In genomic region chr12:81941191-81941590, GRCm38 (mm10) we compare ENCODE assay signal across 19 mouse cellular contexts.
A peak's percentile ranks its signal among the peaks of the same experiment; 100 is the strongest.
DNase-seq lines count a peak whose midpoint lies in the region; ATAC-seq and TF ChIP-seq lines count a peak whose summit lies in the region.
"Had no signal": no experiment of that assay in that cellular context is flagged by ENCODE, and none has a peak within 500 bp of the region (broad histone marks: within the 10 kb centered on the region; RNA-seq: fewer than 3 reads in every experiment).

No protein-coding gene starts in this region.

- no peaks in the 10 kb centered on the region for H3K9me3 ChIP-seq in heart, embryonic 12.5 days (replicated peaks)
- H3K9me3 ChIP-seq in liver, postnatal 0 days (ENCODE audit: low read length) = no peaks in the 10 kb centered on the region
- H3K9me3 ChIP-seq in liver, embryonic 11.5 days (ENCODE audit: control insufficient read depth, low read length) = no peaks in the 10 kb centered on the region
- H3K9me3 ChIP-seq: heart, embryonic 13.5 days; limb, embryonic 15.5 days had no signal

- intact Hi-C loops in gastrocnemius, postnatal 36 days (cut with DNase I) = no loop called here

- H3K4me1 ChIP-seq in heart, embryonic 12.5 days (replicated peaks) = peaks cover 16% of the 10 kb centered on the region
- H3K4me1 ChIP-seq in liver, postnatal 0 days (ENCODE audit: insufficient read depth) = peaks cover 7% of the 10 kb centered on the region; the same call in 1 of the 2 replicates
- H3K4me1 ChIP-seq in liver, embryonic 11.5 days (replicated peaks; ENCODE audit: control insufficient read depth, insufficient read depth, low read length) = peaks cover 3% of the 10 kb centered on the region; the same call in 1 of the 2 replicates

- no peak overlapping the region for H3K4me2 ChIP-seq in heart, embryonic 12.5 days
- no peak overlapping the region for H3K4me2 ChIP-seq in liver, postnatal 0 days (ENCODE audit: low read depth, low read length)
- H3K4me2 ChIP-seq in liver, embryonic 11.5 days = no peak overlapping the region
- H3K4me2 ChIP-seq: heart, embryonic 13.5 days; limb, embryonic 15.5 days; lung, embryonic 14.5 days had no signal

- H3K36me3 ChIP-seq in heart, embryonic 12.5 days = peaks cover 12% of the 10 kb centered on the region
- no peaks in the 10 kb centered on the region for H3K36me3 ChIP-seq in liver, postnatal 0 days (replicated peaks; ENCODE audit: insufficient read depth, low read length)
- no peaks in the 10 kb centered on the region for H3K36me3 ChIP-seq in liver, embryonic 11.5 days (ENCODE audit: control insufficient read depth, insufficient read depth, low read length)
- H3K36me3 ChIP-seq: limb, embryonic 15.5 days had no signal

- H3K27me3 ChIP-seq in heart, embryonic 12.5 days (replicated peaks) = no peaks in the 10 kb centered on the region
- no peaks in the 10 kb centered on the region for H3K27me3 ChIP-seq in liver, postnatal 0 days (ENCODE audit: insufficient read depth, low read length)
- no peaks in the 10 kb centered on the region for H3K27me3 ChIP-seq in liver, embryonic 11.5 days (replicated peaks; ENCODE audit: control insufficient read depth, insufficient read depth, low read length)
- H3K27me3 ChIP-seq: heart, embryonic 13.5 days; limb, embryonic 15.5 days had no signal

- H3K27ac ChIP-seq in heart, embryonic 12.5 days (ENCODE audit: poor library complexity, severe bottlenecking) = no peak overlapping the region
- no peak overlapping the region for H3K27ac ChIP-seq in liver, postnatal 0 days (ENCODE audit: low read depth)
- no peak overlapping the region for H3K27ac ChIP-seq in liver, embryonic 11.5 days (ENCODE audit: low read depth, low read length)
- H3K27ac ChIP-seq: heart, embryonic 13.5 days; hindbrain, postnatal 0 days; limb, embryonic 15.5 days had no signal

- no peak for ATAC-seq in heart, embryonic 12.5 days (ENCODE audit: insufficient number of reproducible peaks, low FRiP score)
- no peak for ATAC-seq in liver, postnatal 0 days
- ATAC-seq in liver, embryonic 11.5 days (replicated peaks; ENCODE audit: low FRiP score) = no peak
- ATAC-seq: forebrain, embryonic 16.5 days; hindbrain, postnatal 0 days had no signal

- TF ChIP-seq EP300 in liver, postnatal 0 days (IDR thresholded peaks at IDR 0.05; ENCODE audit: low read depth) = no peak

- H3K4me3 ChIP-seq in heart, embryonic 12.5 days = no peak overlapping the region
- no peak overlapping the region for H3K4me3 ChIP-seq in liver, postnatal 0 days (ENCODE audit: low read depth, low read length)
- H3K4me3 ChIP-seq in liver, embryonic 11.5 days (ENCODE audit: low read depth, low read length) = no peak overlapping the region
- H3K4me3 ChIP-seq: erythroblast, embryonic 14.5 days; heart, embryonic 13.5 days; limb, embryonic 15.5 days had no signal

- H3K9ac ChIP-seq in heart, embryonic 12.5 days = no peak overlapping the region
- no peak overlapping the region for H3K9ac ChIP-seq in liver, postnatal 0 days (replicated peaks)
- H3K9ac ChIP-seq in liver, embryonic 11.5 days (ENCODE audit: low read depth, low read length) = no peak overlapping the region
- H3K9ac ChIP-seq: heart, embryonic 13.5 days; limb, embryonic 15.5 days; lung, embryonic 14.5 days had no signal

- WGBS in heart, embryonic 12.5 days = 85% methylated on average over 9 of the region's 9 CpGs
- 83% methylated on average over 9 of the region's 9 CpGs for WGBS in liver, postnatal 0 days (ENCODE audit: insufficient replicate concordance)
- WGBS in liver, embryonic 11.5 days = 79% methylated on average over 9 of the region's 9 CpGs

- peak; percentile 81 for DNase-seq in heart, adult 11 months
- no peak for DNase-seq in liver, postnatal 0 days
- DNase-seq in liver, embryonic 11.5 days (ENCODE audit: low spot score) = no peak
- DNase-seq in A20 (ENCODE audit: low read depth, low spot score) = peak; percentile 18
- DNase-seq in R1 (ENCODE audit: low read depth, low spot score) = peak; percentile 66
- no peak for DNase-seq in gastrocnemius, postnatal 36 days
- DNase-seq in adrenal gland, adult 2 months = no peak
- DNase-seq: cerebellum, postnatal 14 days; heart, postnatal 4 days; kidney, adult 8-10 months; kidney, postnatal 36 days; lung, embryonic 14.5 days; midbrain, embryonic 14.5 days had no signal

- 0 out of 2 replicates have a peak, but pooled peaks have one; percentile 11 for TF ChIP-seq CTCF in liver, postnatal 0 days (IDR thresholded peaks at IDR 0.05; ENCODE audit: low read depth)

Comparison
In these comparisons a context has a peak if more than half of its experiments do, and no peak if none do; other contexts are left out.
1. DNase-seq: peak in heart, adult 11 months (single experiment), A20 (single experiment) and R1 (single experiment); none in liver, postnatal 0 days (single experiment), liver, embryonic 11.5 days (single experiment), gastrocnemius, postnatal 36 days (0 of 2) and adrenal gland, adult 2 months (single experiment).